Comparison of ENCODE assay signal across 12 mouse cellular contexts in the genomic region with DNA sequence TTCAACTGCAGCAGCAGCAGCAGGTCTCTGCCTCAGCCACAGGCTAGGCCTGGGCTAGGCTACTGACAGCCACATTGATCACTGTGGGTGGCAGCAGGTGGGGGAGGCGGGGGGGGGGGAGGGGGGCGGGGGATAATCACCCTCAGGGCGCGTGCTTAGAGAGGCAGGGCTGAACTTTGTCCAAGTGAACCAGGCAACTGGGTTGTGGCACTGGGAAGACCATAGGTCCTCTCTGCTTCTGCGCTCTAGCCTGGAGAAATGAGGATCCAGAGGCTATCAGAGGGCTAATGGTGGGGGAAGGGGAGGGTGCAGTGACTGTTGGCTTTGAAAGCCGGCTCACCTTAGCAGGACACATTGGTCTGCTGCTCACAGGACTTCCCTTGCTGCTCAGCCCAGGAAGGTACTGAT. TPM values are rescaled to one million over a fixed set of nuclear protein-coding genes. Genes with fewer than 3 reads are reported as not detected.
DNase-seq lines count a peak whose midpoint lies in the region; ATAC-seq lines count a peak whose summit lies in the region.
"Had no signal": no experiment of that assay in that cellular context is flagged by ENCODE, and none has a peak within 500 bp of the region (broad histone marks: within the 10 kb centered on the region; RNA-seq: fewer than 3 reads in every experiment).

No protein-coding gene starts in this region.

- no peak overlapping the region for H3K9ac ChIP-seq in forebrain, embryonic 15.5 days (replicated peaks)
- H3K9ac ChIP-seq in midbrain, embryonic 15.5 days = no peak overlapping the region

- peaks cover 30% of the 10 kb centered on the region for H3K4me1 ChIP-seq in forebrain, embryonic 15.5 days
- peaks cover 32% of the 10 kb centered on the region for H3K4me1 ChIP-seq in midbrain, embryonic 15.5 days

- peaks cover 28% of the 10 kb centered on the region for H3K27me3 ChIP-seq in forebrain, embryonic 15.5 days
- H3K27me3 ChIP-seq in midbrain, embryonic 15.5 days (replicated peaks) = peaks cover 21% of the 10 kb centered on the region

- no peak overlapping the region for H3K4me2 ChIP-seq in forebrain, embryonic 15.5 days (replicated peaks)
- no peak overlapping the region for H3K4me2 ChIP-seq in midbrain, embryonic 15.5 days

- H3K27ac ChIP-seq in forebrain, embryonic 15.5 days (replicated peaks) = no peak overlapping the region
- 0 out of 2 replicates have a peak overlapping the region, but pooled peaks have one; percentile 53 for H3K27ac ChIP-seq in midbrain, embryonic 15.5 days

- no peaks in the 10 kb centered on the region for H3K36me3 ChIP-seq in forebrain, embryonic 15.5 days
- no peaks in the 10 kb centered on the region for H3K36me3 ChIP-seq in midbrain, embryonic 15.5 days (replicated peaks)

- WGBS in forebrain, embryonic 15.5 days = 23% methylated on average over 4 of the region's 6 CpGs
- WGBS in midbrain, embryonic 15.5 days = 23% methylated on average over 4 of the region's 6 CpGs

- DNase-seq in embryo, embryonic 11 days = peak; percentile 52
- peak; percentile 50 to 82 for DNase-seq in kidney, postnatal 25 days
- DNase-seq in T-cell, adult 2 months (ENCODE audit: low spot score) = no peak
- no peak for DNase-seq in adrenal gland, postnatal 25 days
- DNase-seq: cerebellum, postnatal 25 days; heart, postnatal 10 days; lung, postnatal 36 days; thymus, postnatal 14 days had no signal

- H3K9me3 ChIP-seq in forebrain, embryonic 15.5 days = no peaks in the 10 kb centered on the region
- no peaks in the 10 kb centered on the region for H3K9me3 ChIP-seq in midbrain, embryonic 15.5 days

- no peak overlapping the region for H3K4me3 ChIP-seq in forebrain, embryonic 15.5 days
- H3K4me3 ChIP-seq in midbrain, embryonic 15.5 days = no peak overlapping the region

- ATAC-seq in forebrain, embryonic 15.5 days (replicated peaks) = 0 out of 2 replicates have a peak, but pooled peaks have one; percentile 30
- peak; percentile 21; the same call in 1 of the 2 replicates for ATAC-seq in midbrain, embryonic 15.5 days (replicated peaks)
- ATAC-seq in granulocyte monocyte progenitor cell, adult 5-6 weeks (replicated peaks; ENCODE audit: poor library complexity, severe bottlenecking) = no peak

RNA-seq across cellular contexts. Expression of a gene that starts 4.4 kb away (rescaled TPM):
- 0.60 and 0.74 TPM in 2 replicates for polyA plus RNA-seq in forebrain, embryonic 15.5 days (2015; fragmentation: Nextera tagmentation; extraction: Ambion mirVana)
- 1.2 and 2.0 TPM in 2 replicates for polyA plus RNA-seq in midbrain, embryonic 15.5 days (2015; fragmentation: Nextera tagmentation; extraction: Ambion mirVana)
- 19.7 and 22.1 TPM in 2 replicates for total RNA-seq in adrenal gland, postnatal 25 days (2021)
- 0.41 TPM in 1 of 2 replicates, not detected in the other for total RNA-seq in granulocyte monocyte progenitor cell, adult 5-6 weeks (2014; fragmentation: Nextera tagmentation)
- total RNA-seq in granulocyte monocyte progenitor cell, adult 5-6 weeks (2017) = 0.04 TPM in 1 of 2 replicates, not detected in the other

RNA-seq across cellular contexts. Expression of a gene that starts 4.6 kb away (rescaled TPM):
- polyA plus RNA-seq in forebrain, embryonic 15.5 days (2015; fragmentation: Nextera tagmentation; extraction: Ambion mirVana) = 0.92 and 1.2 TPM in 2 replicates
- 2.7 and 3.1 TPM in 2 replicates for polyA plus RNA-seq in midbrain, embryonic 15.5 days (2015; fragmentation: Nextera tagmentation; extraction: Ambion mirVana)
- total RNA-seq in adrenal gland, postnatal 25 days (2021) = 2.0 and 2.3 TPM in 2 replicates
- not detected in 2 replicates for total RNA-seq in granulocyte monocyte progenitor cell, adult 5-6 weeks (2014; fragmentation: Nextera tagmentation)
- not detected in 2 replicates for total RNA-seq in granulocyte monocyte progenitor cell, adult 5-6 weeks (2017)

RNA-seq across cellular contexts. Expression of a gene that starts 17.5 kb away (rescaled TPM):
- polyA plus RNA-seq in forebrain, embryonic 15.5 days (2015; fragmentation: Nextera tagmentation; extraction: Ambion mirVana) = 0.15 and 0.20 TPM in 2 replicates
- 0.20 TPM in 1 of 2 replicates, not detected in the other for polyA plus RNA-seq in midbrain, embryonic 15.5 days (2015; fragmentation: Nextera tagmentation; extraction: Ambion mirVana)
- total RNA-seq in adrenal gland, postnatal 25 days (2021) = not detected in 2 replicates
- not detected in 2 replicates for total RNA-seq in granulocyte monocyte progenitor cell, adult 5-6 weeks (2014; fragmentation: Nextera tagmentation)
- total RNA-seq in granulocyte monocyte progenitor cell, adult 5-6 weeks (2017) = not detected in 2 replicates
- total RNA-seq: heart, postnatal 10 days had no signal

RNA-seq across cellular contexts. Expression of a gene that starts 31.0 kb away (rescaled TPM):
- not detected in 2 replicates for polyA plus RNA-seq in forebrain, embryonic 15.5 days (2015; fragmentation: Nextera tagmentation; extraction: Ambion mirVana)
- polyA plus RNA-seq in midbrain, embryonic 15.5 days (2015; fragmentation: Nextera tagmentation; extraction: Ambion mirVana) = not detected in 2 replicates
- total RNA-seq in adrenal gland, postnatal 25 days (2021) = not detected in 2 replicates
- total RNA-seq in granulocyte monocyte progenitor cell, adult 5-6 weeks (2014; fragmentation: Nextera tagmentation) = not detected in 2 replicates
- not detected in 2 replicates for total RNA-seq in granulocyte monocyte progenitor cell, adult 5-6 weeks (2017)
- total RNA-seq: heart, postnatal 10 days; left cerebral cortex, adult 8-10 months had no signal

RNA-seq across cellular contexts. Expression of a gene that starts 40.9 kb away (rescaled TPM):
- polyA plus RNA-seq in forebrain, embryonic 15.5 days (2015; fragmentation: Nextera tagmentation; extraction: Ambion mirVana) = 0.20 TPM in 1 of 2 replicates, not detected in the other
- polyA plus RNA-seq in midbrain, embryonic 15.5 days (2015; fragmentation: Nextera tagmentation; extraction: Ambion mirVana) = not detected in 2 replicates
- total RNA-seq in adrenal gland, postnatal 25 days (2021) = not detected in 2 replicates
- total RNA-seq in granulocyte monocyte progenitor cell, adult 5-6 weeks (2014; fragmentation: Nextera tagmentation) = not detected in 2 replicates
- not detected in 2 replicates for total RNA-seq in granulocyte monocyte progenitor cell, adult 5-6 weeks (2017)
- total RNA-seq: heart, postnatal 10 days had no signal

Comparison
In these comparisons a context has a peak if more than half of its experiments do, and no peak if none do; other contexts are left out.
1. DNase-seq: peak in embryo, embryonic 11 days (single experiment) and kidney, postnatal 25 days (2 of 2); none in T-cell, adult 2 months (single experiment) and adrenal gland, postnatal 25 days (single experiment).
2. RNA of a gene that starts 4.4 kb away (total RNA-seq): 19.7 to 22.1 TPM in adrenal gland, postnatal 25 days; 0.04 to 0.41 TPM in granulocyte monocyte progenitor cell, adult 5-6 weeks; every median in the first group is over 10 times any median in the second.